Mouse (Mus musculus): ENCODE measurements around the gene Jazf1.

Gene Jazf1

DNA sequence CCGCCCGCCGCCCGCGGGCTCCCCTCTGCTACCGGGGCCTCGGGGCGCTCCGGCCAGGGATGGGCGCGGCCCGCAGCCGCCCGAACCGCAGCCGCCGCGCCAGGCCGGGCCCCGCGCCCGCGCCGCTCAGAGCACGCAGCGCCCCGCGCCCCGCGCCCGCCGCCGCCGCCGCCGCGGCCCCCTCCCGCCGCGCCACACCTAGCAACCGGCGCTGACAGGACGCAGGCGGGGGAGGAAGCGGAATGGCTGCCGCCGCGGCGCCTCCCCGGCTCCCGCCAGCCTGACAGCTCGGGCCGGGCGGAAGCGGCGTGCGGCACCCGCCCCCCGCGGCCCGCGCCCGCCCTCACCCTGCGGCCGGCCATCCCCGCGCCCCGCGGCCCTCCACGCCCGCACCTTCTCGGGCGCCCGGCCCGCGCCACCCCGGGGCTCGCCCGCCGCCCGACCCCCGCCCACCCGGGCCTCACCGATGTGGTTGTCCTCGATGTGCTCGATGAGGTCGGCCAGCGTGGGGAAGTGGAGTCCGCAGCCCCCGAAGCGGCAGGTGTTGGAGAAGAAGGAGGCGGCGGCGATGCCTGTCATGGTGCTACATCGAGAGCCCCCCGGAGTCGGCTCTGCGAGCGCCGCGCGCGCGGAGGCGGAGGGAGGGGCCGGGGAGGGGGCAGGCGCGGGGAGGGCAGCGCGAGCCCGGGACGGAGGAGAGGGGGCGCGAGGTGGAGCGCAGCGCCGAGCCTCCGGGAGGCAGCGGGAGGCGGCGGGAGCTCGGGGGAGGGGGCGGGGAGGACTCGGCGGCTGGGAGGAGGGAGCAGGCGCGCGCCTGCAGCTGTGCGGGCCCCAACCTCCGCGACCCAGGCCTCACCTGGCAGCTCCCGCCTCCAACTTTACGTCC lies at the start of gene Jazf1:
Gene Jazf1 (minus strand): TSS at position 643 of the 886 bp plus-strand sequence.
- DNase-seq: peak; percentile 18

DNA sequence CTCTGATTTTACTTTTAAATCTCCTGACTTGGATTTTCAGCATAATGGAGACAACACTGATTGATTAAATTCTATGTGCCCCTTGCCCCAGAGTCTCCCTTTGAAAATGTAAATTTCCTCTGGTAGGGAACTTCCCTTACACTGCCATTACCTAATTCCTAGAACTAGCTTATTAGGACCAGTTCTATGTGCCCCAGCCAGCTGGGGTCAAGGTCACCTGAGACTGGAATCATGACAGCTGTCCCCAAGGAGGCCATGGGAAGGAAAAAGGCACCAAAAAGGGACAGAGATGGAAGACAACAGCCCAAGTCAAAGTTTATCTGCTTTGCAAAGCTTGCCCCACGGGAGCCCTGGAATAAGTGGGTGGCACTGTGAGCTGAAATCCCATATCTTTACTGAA lies 49.4 kb upstream of the Jazf1 start:
- no peak for DNase-seq

DNA sequence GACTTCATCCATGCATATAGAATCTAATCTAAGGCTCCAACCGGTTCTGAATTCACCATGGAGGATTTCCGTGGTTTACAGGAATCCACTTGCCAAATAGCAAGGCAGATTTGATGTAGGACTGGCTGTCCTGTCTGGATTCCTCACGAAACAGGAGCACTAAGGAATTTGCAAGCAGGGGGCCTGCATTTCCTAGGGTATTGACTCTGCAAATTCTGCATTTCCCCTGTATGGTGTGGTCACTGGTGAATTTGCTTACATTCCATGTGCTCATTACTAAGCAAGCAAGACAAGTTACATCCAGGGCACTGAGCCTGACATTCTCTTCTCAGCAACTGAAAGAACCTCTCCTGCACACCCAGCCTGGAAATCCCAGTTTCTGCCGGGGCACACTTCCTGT lies 18.4 kb upstream of the Jazf1 start:
- no peak for DNase-seq

DNA sequence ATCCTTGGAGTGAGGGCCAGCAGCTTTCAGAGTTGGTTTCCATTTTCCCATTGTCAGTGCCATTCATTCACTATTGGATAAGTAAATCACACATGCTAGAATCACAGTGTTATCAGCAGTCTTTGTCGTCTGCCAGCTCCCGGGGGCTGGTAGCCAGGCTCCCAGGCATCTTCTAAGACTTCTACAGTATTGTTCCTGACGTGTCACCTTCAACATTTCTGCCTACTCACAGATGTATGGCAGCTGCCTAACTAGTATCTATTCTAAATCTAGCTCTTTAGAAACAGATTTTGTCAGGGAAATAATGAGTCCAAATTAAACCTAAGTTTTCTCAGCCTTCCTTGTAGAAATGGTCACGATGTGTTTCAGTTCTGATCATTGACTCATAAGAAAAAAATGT lies 12.8 kb upstream of the Jazf1 start:
- no peak for DNase-seq

DNA sequence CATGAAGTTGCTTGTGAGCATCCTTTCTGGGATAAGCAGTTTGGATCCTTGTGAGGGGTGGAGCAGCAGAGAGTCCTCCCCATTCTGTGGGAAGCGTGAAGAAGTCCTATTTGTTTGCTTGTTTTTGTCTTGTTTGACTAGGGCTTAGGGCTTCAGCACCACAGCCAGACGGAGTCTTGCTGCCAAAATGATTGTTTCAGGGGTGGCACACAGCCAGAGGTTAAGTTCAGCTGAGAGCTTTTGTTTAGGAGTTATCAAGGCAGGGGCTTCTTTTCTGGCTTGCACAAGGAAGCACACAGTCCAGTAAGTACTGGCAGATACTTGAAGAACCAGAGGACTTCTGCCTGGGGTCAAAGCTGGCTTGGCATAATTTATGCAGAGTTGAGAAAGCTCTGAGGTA lies 10.2 kb upstream of the Jazf1 start:
- DNase-seq: no peak

DNA sequence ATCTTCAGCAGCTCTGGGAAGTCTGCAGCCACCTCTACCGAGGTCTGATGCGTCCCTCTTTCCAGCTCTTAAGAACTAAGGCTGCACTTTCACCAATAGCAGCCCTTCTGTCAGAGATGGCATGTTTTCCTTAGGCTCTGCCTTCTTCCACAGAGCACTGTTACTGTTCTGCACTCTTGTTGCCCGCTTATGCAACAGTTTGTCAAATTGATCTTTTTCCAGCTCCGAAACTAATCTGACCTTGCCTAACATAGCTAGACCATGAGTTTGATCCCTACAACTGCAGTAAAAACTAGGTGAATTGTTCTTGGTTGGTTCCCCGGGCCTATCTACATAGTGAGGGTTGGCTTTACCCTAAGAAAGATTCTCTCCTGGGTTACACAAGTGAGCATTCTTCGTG lies 3.3 kb upstream of the Jazf1 start:
- DNase-seq: no peak

DNA sequence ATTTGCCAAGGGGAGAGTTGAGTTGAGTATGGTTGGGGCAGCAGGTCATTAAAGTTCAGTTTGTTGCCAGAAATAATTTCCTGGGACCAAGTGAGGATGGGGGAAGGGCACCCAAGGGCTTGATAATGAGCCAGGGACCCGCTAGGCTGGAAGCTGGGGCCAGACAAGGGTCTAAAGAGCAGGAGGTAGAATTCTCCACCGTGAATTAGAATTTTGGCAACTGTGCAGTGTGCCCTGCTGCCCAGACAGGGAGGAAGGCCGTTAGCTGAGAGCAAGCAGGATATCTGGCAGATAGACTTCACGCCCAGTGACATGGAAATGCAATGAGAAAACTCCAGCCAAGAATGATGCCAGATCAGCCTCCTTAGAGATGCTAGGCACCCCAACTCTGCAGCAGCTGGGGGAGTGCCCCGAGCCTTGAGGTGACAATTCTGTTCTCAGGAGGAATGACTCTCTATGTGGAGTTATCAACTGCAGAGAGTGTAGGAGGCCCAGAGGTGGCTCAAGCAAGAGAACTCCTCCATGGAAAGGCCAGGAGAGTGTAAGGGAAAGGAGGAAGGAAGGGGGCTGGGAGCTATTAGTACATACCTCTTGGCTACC lies 1.6 kb upstream of the Jazf1 start:
- DNase-seq: no peak

DNA sequence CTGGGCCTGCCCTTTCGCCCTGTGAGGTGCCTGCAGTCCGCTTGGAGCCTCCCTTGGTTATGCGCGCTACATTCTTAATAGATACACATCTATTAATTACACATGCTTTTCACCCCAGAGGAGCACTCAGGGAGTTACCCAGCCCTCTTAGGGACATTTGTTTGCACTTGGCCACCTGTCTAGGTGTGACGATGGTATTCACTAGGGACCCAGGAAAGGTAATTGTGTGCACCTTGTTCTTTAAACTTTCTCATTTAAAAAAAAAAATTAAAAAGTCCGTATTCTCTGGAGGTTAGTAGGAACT lies 396 bp upstream of the Jazf1 start:
- peak; percentile 4 for DNase-seq

DNA sequence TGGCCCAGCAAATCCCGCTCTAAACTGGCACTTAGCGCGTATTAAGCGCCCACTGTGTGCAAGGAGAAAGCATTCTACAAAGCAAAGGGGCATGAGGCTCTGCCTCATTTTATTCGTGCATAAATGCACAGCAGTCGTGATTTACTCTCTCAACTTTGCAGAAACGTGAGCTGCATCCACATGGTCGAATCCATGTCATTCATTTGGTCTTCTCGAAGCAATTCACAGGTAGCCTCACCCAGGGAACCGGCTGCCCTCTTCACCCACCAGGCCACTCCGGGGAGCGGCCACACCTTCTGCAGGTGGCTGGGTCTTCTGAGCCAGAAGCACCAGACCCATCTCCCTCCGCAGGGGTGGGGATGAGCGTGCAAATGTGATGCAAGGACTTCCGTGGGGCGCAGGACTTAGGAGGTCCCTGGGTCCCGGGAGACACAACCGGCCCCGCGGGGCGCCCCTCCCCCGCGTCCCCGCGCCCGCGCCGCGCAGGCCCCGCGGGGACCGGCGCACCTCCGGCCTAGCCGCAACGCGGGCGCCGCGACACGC lies 914 bp downstream of the Jazf1 start:
- peak; percentile 5 for DNase-seq

DNA sequence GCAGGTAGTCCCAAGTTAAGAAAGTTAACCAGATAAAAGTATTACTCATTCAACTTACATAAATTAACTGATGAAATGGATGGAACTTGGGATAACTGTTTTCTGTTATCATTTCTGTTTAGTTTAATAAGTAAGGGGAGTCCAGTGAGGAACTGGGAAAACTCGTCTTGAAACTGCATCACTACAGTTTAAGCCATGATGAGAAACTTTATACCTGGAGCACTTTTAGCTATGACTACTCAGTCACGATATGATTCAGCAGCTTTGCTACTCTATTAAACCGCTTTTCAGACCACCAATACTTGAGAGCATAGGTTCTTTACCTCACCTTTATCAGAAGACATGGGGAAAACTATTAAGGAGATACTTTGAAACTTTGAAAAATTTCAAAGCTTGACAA lies 1.5 kb downstream of the Jazf1 start:
- DNase-seq: no peak

DNA sequence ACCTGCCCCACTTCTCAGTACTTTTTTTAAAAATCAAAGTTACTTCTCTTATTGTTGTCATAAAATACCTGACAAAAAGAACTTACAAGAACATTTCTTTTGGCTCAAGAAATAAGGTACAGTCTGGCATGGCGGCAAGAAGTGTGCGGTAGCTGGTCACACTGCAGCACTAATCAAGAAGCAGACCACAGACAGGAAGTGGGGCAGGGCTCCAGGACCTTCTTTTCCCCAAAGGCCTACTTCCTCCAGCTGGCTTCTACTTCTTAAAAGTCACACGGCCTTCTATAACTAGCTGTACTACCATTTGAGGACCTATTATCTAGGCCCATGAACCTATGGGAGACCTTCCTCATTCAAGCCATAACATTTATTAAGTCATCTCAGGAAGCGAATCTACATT lies 4.4 kb downstream of the Jazf1 start:
- DNase-seq: no peak

DNA sequence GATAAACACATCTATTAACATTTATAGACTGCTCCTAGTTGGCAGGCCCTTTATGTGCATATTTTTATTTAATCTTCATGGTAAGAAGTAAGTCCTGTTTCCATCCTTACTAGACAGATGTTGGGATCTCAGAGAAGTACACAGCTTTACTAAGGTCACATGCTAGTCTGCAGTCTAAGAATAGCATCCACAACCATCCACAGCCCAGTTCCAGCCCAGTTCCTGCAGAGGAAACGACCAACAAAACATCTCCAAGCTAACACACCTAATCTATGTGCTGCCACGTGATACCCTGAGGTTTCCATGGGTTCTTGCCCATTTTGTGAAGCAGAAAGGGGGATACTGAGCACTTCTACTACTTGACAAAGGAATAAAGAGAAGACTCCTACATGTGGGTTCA lies 13.5 kb downstream of the Jazf1 start:
- DNase-seq: no peak

DNA sequence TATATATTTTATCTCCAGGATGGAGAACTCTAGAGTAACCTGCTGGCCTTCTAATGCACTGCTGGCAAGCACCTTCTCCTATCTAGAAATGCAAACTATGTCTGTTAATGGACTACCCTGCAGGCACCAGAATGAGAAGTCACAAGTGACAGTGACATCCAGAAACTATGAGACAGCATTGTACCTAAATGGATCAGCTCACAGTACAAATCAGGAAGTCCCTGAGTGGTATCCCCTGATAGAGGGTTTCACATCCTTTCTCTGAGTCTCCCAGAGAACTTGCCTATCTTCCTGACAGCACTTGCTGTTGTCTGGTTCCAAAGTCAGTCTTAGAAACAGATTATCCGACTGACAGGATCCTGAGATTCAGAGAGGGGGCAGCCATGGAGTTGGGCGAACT lies 22.9 kb downstream of the Jazf1 start:
- DNase-seq: no peak

DNA sequence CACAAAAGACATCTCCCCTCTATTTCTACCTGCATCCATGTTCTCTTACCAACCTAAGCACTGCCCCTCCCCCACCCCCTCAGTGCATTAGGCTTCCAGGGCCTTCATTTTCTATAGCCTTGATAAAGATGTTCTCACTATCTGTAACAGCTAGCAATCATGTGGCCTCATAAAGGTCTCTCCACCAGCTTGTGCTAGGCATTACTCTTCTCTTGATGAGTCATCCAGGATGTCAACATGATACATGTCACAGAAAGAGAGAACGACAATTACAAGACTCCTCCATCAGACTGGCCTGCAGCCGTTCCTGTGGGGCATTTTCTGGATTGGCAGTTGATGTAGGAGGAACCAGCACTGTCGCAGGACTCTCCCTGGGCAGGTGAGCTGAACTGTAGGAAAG lies 30.3 kb downstream of the Jazf1 start:
- no peak for DNase-seq

DNA sequence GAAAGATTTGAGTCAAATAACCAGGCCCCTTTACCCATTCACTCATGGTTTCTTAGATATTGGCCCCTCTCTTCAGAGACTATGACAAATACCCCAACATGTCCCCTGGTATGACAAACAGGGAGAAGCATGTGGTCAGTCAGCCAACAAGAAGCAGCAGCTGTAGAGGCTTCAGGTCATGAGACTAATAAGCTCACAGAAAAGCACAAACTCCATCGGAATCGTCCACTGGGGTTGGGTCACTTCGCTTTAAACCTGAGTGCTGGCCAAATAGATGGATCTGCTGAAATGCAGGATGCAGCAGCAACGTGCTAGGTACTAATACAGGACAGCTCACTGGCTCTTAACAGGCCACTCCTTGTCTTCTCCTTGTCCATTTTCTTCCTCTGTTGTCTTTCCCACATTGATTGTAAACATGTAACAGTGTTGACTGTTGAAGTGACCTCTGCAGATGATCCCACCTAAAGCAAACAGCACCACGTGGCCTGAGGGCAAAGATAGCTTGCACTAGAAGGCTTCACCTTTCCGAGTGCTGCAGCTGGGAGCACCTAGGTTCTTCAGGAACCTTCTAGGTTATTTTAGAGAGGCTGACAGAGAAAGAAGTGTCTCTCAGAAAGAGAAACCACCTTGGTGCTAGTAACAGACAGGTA lies 33.9 kb downstream of the Jazf1 start:
- no peak for DNase-seq

DNA sequence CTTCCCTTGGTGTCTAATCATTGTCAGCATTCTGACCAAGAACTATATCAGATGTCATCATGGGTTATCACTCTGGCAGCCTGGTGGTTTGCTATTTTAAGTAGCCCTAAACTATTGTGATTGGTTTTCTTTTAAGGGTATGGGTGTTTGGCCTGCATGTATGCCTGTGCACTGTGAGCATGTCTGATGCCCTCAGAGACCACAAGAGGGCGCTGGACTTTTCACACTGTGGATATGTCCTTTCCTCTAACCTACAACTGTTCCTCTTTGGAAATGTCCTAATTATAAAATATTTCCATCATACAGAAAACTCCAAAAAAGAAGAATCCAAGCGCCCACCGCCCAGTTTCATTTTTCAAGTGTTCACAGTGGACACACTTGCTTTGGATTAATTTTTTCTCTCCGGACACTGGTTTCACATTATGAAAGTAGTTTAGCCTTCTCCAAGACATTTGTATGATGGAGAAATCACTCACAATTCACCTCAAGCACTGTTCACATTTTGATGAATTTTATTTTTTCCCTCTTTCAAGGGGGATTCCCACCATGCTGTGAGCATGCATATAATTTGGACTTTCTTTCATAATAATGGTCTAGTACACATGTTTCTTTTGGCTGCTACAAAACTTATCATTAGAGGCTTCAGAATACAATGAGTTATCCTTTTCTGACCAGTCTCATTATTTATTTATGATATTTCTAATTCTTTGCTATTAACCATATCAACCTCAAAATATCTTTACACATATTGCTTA lies 35.5 kb downstream of the Jazf1 start:
- DNase-seq: no peak

DNA sequence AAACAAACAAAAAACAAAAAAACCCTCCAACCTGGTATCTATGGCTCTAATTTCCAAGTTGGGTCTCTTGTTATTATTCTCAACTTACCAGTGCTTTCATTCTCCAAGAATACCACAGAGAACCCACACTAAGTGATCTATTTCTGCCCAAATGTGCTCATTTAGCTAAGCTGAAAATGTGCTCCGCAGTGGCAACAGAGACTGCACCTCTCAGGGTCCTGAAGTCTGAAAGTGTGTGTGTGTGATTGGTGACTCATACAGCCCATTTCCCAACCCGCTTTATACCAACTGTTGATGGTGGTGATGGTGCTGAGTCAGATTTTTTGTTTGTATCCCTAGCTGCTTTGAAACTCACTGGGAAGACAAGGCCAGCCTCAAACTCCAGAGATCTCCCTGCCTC lies 46.4 kb downstream of the Jazf1 start:
- DNase-seq: no peak

DNA sequence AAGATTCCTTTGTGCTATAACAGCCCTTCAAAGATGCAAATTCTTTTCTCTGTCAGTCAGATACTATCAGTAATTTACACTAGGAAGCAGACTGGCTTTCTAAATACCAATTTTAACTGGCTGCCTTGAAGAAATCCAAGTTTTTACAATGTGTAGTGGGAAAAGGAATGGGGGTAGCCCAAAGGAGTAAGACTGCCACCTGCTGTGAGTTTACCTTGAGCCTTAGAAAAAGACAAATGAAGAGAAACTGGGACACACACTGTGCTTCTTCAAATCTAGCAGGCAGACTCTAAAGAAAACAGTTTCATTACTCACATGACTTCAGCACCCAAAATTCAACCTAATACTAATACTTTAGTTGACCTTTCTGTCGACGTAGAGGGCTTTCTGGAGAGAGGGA lies 47.4 kb downstream of the Jazf1 start:
- DNase-seq: no peak

DNA sequence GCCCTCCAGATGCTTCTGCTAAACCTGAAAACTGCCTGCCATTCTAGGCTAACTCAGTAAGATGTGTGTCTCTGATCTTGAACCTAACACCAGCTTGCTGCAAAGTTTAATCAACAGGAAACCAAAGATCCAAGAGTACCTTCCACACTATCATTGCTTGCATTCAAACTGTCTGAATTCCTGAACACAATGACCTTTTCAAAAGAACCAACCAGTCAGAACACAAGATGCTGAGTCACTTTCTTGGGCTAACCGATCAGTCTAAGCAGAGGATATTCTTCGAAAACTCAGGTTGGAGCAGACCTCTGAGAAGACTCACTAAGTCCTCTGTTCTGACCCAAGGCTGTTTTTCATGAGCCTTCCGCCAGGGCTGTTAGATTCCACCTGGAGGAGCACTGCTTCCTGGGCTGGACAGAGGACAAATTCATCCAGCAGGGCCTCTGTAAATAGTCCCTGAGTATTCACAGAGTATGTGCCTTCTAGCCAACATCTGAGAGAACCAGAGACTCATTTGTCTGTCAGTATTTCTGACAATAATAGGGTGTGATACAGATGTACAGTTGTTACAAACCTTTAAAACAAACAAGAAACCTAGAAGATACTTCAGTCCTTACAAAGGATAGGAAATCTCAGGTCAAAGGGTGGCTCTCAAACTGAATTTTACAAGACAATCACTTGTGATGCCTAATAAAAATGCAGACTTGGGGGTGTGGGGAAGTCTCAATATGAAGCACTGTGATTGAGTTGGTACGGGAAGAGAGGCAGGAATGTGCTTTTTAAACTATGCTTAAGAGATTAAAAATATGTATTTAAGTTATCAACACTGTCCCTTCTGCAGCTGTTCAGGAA lies 50.9 kb downstream of the Jazf1 start:
- no peak for DNase-seq

DNA sequence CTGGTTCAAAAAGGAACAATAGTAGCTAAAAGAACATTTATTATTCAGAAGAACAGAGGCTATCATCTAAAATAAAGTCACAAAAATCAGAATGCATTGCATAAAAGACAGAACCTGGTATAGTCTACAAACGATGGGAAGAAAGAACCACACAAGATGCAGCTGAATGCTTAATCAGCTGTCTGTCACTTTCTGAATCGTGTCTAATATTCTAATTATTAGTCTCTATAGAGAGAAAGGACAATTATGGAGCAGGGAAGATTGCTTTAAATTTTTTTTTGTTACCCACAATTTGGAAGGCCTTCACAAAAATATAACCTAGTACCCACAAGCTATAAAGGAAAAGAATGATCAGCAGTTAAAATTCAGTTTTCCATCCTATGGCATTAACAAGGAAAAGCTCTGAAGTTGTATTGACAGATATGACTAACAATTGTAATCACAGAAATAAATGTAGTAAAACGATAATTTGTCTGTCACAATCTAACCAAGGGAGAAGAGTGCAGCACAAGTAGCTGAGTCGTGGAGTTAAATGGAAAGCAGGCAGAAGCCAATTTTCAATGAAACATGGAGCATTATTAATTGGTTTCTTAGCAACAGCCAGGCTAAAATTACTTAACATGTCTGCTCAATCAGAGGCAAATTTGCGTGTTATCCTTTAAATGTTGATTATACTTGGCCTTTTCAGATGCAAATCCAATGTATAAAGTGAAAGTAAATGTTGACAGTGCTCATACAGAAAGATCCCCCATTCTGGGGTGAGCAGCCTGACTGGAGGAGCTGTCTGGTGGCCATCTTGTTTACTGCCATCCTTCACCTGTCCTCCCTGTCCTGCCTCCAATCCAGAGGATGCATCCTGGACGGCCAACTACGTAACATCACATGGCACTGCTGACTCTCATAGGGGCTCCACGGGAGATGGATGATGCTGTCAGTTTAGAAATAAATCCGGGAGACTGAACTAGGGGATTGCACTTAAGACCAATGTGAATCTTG lies 53.7 kb downstream of the Jazf1 start:
- no peak for DNase-seq

DNA sequence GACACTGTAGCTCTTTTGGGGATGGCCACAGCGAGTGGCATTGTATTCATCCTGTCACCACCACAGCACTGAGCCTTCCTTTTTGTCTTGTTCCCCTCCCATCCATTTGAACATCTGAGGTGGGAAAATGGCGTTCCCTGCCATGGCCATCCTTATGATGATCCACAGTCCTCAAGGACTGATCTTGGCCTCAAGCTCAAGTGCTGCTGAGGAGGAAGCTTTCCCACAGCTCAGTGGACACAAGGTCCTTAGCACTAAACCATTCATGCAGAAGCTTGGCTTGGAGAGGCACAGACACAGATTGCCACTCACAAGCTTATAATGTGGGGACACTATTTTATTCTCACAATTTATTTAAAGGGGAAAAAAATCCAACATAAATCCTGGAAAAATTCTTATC lies 58.1 kb downstream of the Jazf1 start:
- DNase-seq: no peak
